Mouse (Mus musculus) heart, adult 2 months (tissue): ENCODE results near the gene Pdap1.
A peak's percentile ranks its signal among the peaks of the same experiment; 100 is the strongest.

Experiments used
- CTCF ChIP-seq: fragments of 200-600 bp; IDR thresholded peaks from 2 replicates; pipeline ENCODE4 v1.8.1; 2022; ENCODE audit warnings: antibody characterized with exemption, mild to moderate bottlenecking, moderate library complexity
- EP300 ChIP-seq: fragments of 200-500 bp; IDR thresholded peaks from 2 replicates; pipeline ENCODE4 v1.6.1; 2011; ENCODE audit warnings: low read depth, low read length, control low read depth; ENCODE audit not compliant: insufficient read depth
- POLR2A ChIP-seq: fragments of 200-500 bp; IDR thresholded peaks from 2 replicates; pipeline ENCODE4 v1.6.1; 2011; ENCODE audit warnings: mild to moderate bottlenecking, low read depth, low read length, control low read depth; ENCODE audit not compliant: insufficient read depth

DNA sequence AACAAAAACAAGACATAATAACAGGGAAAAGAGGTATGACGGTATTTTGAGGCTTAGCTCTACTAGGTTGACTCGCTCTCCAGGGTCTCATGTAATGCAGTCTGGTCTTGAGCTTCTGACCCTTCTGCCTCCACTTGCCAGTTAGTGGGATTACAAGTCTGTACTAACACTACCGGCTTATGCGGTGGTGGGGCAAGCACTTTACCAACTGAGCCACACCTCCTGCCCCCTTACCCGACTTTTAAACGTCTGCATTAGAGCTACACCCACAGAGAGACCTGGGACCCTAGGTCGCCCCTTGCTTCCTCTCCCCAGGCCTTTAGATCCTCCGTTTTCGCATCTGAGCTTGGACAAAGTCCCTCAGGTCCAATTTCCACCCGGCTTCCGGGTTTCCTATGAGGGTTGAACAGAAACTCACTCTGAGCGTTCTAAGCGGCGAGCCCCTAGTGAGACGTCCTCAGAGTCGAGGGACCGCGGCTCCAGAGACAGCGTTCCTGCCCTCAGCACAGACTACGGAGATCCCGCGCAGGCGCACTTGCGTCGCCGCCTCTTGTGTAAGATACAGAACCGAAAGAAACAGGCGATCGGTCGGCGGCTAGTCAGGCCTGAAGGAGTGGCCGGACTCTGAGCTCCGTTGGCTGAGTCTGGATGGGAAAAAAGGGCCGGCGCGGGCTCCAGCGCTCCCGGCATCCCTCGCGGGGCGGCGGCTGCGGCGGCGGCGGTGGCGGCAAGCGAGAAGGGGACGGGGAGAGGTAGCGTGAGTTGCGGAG is 26.7 kb upstream of the Pdap1 start, which contains the start of the genes Ptcd1 and Cpsf4:
- TF ChIP-seq CTCF (no peak), POLR2A (peak; percentile 96), EP300 (peak; percentile 68; the same call in 1 of the 2 replicates)
